Mouse (Mus musculus) frontal cortex, adult (tissue): ENCODE measurements around the gene Lin7b.
"Not testable (repeated sequence)": the region's sequence is repeated elsewhere in the genome, so short reads cannot be mapped to it uniquely, and the experiment has no call there.

Experiments used
- ATAC-seq: cut with Nextera tagmentation; 2 replicates; pipeline ENCODE4 v1.9.2; 2017; ENCODE audit warnings: mild to moderate bottlenecking, moderate library complexity, mixed read lengths; ENCODE audit not compliant: low TSS enrichment

Lin7b gene

DNA sequence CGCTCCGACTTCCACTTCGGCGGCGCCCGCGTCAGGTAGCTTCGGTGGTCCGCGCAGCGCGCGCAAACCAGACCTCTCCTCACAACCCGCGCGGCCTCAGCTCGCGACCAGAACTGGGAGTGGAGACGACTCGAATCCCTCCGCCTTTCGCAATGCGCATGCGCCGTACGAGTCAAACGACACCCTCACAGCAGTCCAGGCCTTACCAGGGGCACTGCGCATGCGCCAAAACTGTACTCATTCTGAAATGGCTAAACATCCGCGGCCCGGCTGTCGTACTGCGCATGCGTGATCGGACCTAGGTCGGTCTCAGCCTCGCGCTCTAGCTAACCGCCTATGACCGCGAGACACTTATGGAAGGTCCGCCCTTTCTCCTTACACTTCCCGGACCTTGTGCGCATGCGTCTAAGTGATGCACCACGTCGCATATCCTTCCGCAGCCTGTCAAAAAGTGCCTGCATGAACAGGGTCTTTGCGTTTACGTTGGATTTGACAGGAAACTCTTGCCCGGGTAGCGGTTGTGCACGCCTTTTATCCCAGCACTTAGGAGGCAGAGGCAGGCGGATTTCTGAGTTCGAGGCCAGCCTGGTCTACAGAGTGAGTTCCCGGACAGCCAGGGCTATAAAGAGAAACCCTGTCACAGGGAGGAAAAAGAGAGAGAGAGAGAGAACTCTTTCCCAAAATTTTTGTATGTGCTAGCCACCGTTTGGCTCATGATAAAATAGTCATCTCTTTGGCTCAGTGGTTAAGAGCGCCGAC lies 25.4 kb upstream of the Lin7b start, which contains the start of gene Snrnp70:
TSS of gene Snrnp70 (minus strand) at position 165 of the 759 bp plus-strand sequence.
- ATAC-seq: peak; percentile 98

DNA sequence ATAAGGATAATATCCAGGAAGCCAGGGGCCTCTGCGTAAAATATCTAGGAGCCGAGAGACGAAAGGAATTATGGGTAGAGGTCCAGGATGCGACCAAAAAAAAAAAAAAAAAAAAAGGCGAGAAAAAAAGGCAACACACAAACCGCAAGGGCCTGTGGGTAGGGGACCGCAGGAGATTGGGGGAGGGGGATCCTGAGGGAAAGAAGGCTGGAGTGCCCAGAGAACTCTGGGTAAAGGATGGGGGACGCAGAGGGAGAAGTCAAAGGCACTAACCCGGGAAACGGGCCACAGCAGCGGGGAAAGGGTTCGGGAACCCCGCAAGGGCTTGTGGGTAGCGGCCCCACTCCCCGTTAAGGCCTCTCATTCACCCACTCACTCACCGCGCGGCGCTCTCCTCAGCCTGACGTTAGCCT lies 24.8 kb upstream of the Lin7b start:
- ATAC-seq: peak; percentile 73

DNA sequence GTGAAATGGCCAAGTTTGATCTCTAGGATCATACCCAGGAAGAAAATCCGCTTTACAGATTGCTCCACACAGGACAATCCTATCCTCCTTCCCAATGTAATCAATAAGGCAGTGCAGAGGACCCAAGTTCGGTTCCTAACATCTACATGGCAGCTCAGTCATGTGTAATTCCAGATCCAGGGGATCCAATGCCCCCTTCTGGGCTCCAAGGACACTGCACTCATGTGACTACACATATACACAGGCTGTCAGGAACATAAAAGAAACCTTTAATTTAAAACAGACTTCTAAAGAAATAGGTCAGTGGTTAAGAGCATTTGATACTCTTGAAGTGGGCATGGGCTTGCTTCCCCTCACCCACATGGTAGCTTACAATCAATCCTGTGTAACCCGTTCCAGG lies 15.7 kb upstream of the Lin7b start:
- ATAC-seq: no peak

DNA sequence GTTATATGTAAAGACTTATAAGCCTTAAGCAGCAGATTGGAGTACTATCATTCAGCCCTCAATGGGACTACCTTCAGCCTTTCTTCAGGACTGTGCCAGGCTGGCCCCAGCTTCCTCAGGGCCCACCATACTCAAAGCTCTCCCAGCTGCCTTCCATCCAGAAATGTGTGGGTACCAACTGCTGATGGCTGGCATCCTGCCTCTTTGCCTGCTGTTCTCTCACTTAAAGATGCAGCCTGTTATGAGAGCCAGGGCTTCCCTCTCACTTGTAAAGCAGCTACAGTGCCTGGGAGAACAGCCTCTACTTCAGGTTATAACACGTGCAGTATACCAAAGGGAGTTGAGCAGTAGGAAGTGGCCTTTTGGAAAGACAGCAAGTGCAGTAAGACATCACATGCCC lies 5.7 kb upstream of the Lin7b start:
- ATAC-seq: peak; percentile 76

DNA sequence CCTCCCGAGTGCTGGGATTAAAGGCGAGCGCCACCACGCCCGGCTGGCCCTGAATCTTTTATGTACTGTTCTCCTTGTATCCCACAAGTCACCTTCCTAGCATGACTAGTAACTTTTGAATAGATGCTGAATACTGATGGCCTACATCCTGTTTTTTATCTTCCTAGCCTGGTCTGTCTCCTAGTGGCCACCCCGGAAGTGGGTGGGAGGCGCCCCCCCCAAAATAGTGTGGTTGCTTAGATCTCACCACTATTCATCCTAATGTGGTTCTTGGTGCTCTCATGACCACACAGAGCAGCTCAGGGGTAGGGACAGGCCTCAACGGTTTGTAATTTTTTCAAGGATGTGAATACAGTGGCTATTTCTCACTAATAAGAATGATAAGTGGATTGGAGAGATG lies 4.2 kb upstream of the Lin7b start:
- ATAC-seq: no peak

DNA sequence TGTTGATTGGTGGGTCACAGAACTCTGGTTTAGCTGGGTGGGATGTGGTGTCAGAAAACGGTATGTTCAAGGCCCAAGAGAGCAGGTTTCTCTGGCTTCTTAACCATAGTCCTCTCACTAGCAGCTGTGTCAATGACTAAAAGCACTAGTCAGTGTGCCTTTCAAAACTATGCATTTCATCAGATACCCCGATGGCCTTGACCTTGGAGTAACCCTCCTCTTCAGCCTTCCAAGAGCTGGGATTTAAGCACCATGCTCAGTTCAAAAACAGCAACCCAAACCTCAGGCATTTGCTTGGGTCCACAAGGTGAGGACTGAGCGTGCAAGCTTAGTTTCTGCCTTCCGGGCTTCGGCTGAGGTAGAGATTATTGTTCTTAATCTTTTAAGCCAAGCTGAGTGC lies 2.0 kb upstream of the Lin7b start:
- no peak for ATAC-seq

DNA sequence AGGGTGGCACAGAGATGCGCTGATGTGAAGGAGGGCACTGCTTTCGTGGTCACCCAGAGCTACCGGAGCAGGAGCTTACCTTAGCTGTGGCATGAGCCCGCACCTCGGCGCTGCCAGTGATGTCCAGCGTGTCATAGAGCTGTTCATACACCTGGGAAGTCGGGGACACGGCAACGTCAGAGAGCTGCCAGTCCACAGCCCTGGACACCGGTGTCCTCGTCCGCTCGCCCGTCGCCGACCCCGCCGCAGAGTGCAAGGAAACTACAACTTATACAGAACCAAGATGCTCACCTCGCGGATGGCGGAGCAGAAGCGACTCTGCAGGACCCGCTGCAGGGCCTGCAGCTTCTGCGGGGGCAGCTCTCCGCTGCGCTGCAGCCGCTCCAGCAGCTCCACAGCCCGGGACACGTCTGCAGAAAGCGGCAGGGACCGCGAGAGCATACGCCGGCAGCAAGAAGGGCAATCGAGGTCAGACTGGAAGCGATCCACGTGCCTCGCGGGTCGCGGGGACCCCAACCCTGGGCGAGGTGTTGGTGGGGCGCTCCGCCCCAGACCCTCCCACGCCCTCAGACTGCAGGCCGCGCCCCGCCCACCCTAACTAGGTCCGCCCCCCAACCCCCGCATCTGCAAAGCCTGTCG lies 428 bp downstream of the Lin7b start:
- ATAC-seq: no peak

DNA sequence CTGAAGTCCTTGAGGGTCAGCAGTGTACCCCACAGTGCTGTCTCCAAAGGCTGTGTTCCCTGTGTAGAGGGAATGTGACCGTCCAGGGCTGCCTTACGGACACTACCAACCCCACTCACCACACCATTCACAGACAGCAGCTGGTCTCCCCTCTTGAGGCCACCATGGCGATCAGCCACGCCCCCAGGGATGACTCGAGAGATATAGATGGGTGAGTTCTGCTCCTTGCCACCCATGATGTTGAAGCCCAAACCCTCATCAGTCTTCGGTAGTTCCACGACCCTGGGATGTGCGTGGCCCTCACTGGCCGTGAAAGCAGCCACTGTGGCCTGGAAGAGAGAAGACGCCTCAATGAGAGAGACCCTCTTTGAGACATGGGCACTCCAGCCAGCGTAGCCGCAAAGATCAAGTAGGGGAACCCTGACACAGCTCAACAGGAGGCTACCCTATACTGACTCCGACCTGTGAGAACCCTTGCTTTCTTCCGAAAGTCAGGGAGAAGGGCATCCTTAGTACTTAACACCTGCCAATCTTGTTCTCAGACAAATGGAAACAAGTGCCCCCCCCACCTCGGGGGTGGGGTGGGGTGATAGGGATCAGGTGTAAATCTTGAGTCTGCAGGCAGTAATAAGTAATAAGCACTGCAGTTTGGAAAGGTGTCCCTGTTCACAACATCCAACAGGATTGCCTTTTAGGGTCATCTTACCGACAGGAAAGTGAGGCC lies 1.2 kb downstream of the Lin7b start:
- ATAC-seq: no peak

DNA sequence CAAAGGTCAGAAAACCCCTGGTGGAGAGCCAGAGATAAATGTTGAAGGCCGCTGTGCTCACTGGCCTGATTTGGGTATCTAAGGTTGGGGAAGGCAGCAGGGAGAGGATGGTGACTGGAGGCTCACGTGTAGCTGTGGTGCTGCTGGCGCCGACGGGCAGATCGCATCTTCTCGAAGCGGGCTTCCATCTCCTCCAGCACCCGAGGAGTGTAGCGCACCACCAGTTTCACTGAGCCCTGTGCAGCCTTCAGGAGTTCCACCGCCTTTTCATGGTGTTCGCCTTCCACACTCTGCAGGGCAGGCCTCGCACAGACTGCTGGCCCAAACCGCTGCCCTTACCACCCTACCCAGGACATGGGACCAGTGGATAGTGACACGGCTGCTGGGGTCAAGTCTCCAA lies 2.2 kb downstream of the Lin7b start:
- ATAC-seq: no peak

DNA sequence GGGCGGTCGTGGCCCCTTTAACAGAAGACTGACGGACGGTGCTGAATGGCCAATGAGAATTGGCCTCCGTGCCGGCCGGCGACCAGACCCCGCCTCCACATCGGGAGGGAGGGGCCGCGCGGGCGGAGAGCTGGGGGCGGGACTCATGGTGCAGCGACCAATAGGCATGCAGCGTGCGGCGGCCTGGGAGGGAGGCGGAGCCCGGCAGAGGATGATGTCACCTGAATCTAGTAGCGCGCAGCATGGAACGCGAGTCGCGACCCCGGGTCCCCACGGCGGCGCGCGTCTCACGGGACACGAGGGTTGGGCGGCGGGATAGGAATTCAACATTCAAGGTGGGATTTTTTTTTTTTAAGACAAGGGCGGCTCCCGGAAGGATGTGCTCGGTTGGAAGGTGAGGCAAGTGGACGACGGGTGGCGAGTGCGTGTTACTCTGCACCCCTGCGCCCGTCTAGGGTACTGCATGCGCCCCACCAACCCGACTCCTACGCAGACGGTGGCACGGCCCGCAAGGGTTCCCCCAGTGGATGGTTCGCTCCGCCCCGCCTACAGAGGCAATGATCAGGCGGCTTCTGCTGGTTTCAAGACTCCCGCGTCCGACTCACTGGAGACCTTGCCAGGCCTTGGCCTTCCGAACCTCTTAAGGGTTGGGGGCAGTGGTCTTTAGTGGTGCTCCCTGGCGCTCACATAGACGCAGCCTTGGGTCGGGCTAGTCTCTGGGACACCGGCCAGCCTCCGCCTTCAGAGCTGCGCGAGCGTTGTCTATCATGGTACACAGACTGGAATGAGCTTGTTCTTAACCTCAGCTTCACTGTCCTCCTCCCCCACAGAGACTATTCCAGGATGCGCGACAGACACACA lies 3.1 kb downstream of the Lin7b start:
- ATAC-seq: peak; percentile 56

DNA sequence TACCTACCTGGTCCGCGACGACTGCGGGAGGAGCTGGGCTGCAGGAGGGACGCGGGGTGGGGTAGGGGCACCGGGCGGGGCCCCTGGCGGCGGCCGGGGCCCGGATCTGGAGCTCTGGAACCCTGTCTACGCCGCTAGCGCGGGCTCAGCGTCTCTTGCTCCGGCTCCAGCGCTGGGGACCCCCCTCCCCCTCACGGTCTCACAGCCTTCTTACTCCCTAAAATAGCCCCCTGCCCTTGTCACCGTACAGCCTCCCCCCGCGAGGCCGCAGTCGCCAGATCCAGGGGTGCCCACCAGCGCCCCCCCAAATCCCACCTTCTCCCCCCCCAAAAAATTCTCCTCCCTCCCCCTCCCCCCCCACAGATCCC lies 3.7 kb downstream of the Lin7b start, which contains the start of gene Ppfia3:
TSS of gene Ppfia3 (minus strand) at position 368 of the 368 bp plus-strand sequence.
- ATAC-seq: no peak

DNA sequence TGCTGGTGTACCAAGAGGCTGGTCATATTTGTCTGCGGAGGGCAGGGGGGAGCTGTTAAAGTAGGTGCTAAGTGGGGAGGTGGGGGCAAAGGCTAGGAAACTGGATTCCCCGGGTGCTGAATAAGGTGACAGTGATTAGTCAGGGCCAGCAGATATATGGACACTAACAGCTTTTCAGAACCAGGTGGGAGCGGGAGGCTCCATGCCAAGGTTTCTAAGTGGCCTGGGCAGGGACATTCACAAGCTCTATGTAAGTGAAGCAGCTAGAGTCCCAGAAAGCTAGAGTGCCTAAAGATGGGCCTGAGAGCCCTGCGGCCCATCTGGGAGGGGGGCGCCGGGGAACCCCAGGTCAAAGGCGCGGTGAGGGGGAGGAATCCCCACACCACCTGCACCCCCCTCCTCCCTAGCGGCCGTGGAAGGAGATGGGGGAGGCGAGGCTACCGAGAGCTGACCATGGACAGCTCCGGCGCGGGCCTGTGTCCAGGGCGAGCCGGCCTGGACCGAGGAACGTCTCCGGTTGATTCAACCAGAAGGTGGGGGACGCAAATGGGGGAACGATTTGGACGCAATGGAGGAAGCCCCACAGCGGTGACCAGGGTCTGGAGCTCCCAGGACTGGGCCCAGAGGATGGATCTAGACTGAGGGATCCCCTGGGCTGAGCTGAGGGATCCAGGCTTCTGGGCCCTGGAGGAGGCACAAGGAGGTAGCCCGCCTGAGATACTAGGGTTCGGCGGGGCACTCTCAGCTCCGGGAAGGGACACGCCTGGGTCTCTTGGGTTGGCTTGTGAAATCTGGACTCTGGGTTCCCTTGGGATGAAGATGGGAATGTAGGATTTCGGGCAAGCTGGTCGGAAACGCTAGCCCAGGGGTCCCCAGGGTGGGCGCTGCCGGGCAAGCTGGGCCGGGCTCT lies 4.4 kb downstream of the Lin7b start:
- no peak for ATAC-seq

DNA sequence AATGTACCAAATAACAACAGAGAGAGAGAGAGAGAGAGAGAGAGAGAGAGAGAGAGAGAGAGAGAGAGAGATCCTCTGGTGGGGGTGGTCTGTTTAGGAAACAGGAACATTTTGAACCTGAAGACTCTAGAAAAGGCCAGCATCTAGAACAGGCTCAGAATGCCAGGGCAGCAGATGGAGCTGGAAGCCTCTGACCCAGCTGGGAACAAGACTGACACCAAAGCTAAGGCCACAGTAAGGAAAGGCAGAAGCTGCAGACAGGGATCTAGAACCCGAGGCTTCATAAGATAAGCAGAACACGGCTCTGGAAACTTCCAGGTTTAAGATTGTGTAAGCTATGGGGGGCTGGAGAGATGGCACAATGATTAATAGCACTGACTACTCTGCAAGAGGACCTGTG lies 6.4 kb downstream of the Lin7b start:
- no peak for ATAC-seq

DNA sequence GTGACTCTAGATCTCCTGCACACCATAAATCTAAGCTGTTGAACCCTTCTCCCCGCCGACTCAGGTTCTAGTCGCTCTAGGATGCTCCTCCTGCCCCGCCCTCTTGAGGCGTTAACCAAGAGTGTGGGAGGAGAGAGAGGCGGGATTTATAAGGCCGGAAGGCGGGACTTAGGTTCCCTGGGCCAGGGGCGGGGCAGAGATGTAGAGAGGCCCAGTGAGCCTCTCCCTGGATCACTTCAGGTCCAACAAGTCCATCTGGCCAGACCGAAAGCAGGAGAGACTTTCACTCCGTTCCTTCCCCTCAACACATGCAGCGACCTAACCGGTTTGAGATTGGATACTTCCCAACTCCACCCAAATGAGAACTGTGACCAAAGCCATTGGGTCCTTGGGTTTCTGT lies 7.6 kb downstream of the Lin7b start:
- ATAC-seq: no peak

DNA sequence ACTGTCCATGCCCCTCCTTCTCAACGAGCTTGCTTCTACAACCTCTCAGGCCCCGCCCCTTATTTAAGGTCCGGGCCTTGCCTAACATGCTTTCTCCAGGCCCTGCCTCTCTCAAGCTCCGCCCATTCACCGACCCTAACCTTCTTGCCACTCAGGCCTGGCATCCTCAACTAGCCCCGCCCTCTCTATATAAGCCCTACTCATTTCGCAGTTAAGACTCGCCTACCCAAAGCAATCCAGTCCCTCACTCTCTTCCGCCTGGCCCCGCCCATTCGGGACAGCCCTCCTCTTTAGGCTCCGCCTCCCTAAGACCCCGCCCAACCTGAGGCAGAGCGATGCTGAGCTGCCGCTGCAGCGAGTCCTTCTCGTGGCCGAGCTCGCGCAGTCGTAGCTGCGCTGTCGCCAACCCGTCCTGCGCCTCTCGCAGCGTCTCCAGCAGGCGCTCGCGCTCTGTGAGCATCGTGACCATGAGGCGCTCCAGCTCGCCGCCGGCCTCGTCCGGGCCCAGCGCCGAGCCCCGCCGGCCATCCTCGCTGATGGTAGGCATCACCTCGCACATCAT lies 9.1 kb downstream of the Lin7b start:
- ATAC-seq: peak; percentile 56

DNA sequence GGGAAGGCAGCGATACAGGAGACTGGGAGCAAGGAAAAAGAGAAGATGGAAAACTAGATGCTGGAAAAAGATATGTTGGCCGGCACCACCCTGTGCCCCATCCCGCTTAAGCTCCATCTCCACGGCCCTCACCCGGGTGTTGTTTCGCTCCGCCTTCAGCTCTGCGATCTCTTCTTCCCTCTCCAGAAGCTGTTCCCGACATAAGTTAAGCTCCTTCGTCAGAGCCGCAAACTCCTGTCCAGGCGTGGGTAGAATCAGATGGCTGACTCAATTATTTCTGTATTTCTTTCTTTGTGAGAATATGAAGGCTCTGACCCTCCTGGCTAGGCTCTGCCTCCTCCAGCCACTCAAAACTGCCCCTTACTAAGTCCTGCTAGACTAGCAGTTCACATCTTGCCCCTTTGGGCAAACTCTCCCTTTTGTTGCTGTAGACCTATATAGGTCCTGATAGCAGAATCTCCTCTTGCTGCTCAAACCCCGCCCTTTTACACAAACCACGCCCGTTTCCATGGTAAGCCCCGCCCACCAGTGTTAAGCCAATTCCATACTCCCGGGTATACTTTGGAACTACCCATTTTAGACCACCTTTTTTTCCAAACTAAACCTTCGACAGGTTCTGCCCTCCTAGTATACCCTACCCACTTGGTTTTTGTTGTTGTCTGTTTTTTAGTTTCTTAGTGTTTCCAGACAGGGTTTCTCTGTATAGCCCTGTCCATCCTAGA lies 9.8 kb downstream of the Lin7b start:
- peak; percentile 35; the same call in 1 of the 2 replicates for ATAC-seq

DNA sequence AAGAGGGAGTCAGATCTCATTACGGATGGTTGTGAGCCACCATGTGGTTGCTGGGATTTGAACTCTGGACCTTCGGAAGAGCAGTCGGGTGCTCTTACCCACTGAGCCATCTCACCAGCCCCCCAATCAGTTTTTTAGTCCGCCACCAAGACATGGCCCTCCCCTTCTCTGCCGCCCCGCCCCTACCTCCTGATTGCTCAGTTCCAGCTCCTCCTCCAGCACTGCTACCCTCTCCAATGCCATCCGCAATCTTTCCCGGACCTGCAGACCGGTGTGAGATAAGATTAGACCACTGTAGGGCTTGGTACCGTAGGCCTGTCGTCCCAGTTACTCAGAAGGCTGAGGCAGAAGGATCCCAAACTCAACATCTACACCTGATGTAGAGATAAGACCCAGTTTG lies 11.3 kb downstream of the Lin7b start:
- not testable (repeated sequence) for ATAC-seq

DNA sequence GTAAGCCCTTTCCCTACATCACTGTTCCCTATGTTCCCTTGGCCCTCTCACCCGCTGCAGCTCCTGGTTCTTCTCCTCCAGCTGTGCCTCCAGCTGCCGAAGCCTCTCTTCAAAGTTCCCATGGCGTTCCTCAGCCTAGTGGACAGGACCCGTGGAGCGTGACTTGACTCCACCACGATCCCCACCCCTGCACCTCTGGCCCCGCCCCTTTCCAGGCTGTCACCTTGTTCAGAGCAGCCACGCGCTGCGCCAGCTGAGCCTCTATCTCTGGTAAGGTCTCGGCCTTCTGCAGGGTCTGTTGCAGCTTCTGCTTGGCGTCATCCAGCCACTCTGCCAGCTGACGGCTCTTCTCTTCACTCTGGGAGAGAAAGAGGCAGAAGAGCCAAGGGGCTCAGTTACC lies 14.3 kb downstream of the Lin7b start:
- ATAC-seq: no peak

DNA sequence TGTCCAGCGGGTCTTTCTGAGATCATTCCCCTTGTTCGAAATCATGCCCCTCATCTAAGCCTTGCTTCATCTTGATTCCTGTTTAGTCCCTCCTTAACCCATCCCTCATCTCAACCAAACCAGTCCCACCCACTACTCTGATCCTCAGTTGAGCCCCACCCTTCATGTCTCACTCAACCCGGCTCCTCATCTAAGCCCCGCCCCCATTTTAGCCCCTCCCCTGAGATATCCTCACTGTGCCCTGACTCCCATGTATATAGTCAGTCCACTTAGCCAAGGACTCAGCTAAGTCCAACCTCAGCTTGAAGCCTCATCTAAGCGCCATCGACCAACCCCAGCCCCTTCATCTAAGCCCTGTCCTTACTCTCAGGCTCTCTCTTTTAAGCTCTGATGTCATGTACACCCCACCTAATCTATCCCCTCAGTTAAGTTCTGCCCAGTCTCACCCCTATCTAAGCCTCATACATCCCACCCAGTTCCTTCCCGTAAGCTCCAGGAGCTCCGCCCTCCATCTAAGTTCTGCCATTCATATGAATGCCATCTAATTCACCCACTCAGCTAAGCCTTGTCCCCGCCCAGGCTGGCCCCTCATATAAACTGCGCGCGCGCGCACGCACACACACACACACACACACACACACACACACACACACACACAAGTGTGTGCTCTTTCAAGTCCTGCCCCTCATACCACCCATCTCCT lies 14.9 kb downstream of the Lin7b start:
- no peak for ATAC-seq
